Mouse (Mus musculus): ENCODE results near the gene Nacc2. TPM values are rescaled to one million over a fixed set of nuclear protein-coding genes. Genes with fewer than 3 reads are reported as not detected.

The Nacc2 gene
- total RNA-seq, 4 experiments from 2014 or later: 42.6 to 58.0 (median 46.9) TPM

DNA sequence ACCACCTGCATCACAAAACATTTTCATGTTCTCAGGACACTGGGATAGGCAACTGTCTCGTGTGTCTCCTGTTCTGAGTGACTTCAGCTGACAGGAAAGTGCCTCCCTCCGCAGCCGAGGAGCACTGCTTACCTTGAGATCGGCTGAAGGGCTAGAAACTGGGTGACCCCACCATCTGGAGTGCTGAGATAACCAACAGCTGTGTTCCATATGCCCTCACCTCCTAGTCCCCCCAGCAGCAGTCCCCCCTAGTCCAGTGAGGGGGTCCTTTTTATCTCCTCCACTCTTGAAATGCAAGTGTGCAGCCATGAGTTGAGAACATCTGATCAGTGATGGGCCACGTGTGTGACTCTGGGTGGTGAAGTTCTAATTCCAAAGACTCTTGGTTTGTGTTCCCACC, 74.2 kb downstream of the Nacc2 start:
- DNase-seq: no peak

DNA sequence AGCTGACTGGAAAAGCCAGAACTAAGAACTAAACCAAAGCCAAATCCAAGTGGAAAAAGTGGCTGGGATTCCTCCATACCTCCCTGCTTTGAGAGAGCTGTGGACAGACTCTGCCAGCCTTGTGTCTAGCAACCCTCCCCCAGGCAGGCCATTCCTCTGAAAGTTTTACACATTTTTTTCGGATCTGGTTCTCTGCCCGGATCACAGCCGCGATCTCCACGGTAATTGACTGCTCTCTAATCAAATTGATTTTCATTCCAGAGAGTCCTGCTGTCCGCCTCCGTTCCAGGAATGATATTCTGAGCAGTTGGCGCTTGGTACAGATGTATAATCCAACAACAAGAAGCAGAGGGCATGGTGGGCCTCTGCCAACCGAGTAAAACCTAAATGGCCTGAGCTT, 78.8 kb downstream of the Nacc2 start:
- no peak for DNase-seq

DNA sequence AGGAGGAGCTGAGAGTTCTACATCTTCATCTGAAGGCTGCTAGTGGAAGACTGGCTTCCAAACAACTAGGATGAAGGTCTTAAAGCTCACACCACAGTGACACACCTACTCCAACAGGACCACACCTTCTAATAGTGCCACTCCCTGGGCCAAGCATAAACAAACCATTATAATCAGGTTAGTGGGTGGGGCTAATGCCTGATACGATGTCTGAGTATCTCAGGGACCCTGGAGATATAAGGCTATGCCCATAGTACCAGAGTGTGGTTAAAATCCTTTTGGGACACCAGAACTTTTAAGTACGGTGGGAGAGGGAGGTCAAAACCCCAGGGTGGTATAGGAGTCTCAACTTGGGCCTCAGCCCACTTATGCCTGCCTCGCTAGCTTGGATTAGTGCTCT, 80.4 kb downstream of the Nacc2 start:
- DNase-seq: no peak

DNA sequence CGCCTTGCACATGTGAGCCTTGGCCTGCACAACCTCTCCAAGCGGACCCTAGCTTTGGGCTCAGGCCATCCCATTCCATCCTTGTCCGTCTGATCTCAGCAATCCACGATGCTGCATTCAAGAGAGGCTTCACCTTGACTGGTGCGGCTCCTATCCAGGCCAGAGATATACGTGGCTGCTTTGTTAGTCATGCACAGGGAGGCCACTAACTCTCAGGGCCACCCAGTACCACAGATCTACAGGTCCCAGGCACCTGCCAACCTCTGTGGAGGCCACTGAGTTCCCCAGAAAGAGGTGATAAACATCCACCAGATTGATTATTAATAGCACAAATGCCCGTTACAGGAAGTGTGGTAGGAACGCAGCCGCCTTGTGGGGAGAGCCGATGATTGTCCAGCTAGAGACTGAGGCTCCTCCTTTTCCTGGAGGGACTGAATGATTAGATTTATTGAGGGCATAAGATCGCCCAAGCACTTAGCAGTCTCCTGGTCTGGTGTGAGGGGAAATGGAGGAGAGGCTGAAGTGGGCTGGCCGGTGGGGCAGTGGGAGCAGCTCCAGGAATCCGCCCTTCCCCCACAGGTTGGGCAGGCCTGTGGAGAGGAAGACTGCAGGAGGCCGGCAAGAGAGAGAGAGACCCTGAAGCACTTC, 81.7 kb downstream of the Nacc2 start:
- no peak for DNase-seq

DNA sequence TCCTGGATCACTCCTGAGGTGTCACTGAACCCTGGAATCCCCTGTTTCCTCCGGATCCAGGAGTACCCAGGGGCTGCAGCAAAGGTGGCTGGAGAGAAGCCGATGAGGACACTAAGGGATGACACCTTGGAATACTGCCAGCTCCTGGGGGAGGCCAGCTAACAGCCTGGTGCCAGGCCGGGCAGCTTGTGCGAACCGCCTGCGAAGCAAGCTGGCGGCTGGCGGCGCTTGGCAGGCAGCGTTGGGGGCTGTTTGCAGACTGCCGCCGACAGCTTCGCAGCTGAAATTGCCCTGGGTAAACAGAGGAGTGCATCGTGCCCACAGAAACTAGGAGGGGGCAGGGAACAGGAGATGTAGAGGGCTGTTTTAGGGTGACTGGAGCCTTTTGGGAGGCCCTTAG, 83.1 kb downstream of the Nacc2 start:
- DNase-seq: no peak

DNA sequence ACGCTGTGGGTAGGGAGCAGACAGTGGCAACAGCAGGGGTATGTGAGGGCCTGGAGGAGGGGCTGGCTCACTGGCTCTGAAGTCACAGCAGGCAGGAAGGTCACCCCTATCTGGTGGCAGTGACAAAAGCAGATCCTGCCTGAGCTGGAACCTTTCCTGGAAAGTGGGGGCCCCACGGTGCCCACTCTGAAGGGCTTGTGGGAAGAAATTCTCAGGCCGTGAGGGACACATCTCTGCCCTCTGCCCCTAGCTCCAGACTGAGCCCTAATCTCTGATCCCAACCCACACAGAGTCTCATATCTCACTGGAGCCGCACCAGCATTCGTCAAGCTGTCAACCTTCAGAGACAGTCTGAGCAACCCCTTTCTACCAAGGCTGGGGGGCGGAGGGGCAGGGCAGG, 85.6 kb downstream of the Nacc2 start:
- DNase-seq: no peak

DNA sequence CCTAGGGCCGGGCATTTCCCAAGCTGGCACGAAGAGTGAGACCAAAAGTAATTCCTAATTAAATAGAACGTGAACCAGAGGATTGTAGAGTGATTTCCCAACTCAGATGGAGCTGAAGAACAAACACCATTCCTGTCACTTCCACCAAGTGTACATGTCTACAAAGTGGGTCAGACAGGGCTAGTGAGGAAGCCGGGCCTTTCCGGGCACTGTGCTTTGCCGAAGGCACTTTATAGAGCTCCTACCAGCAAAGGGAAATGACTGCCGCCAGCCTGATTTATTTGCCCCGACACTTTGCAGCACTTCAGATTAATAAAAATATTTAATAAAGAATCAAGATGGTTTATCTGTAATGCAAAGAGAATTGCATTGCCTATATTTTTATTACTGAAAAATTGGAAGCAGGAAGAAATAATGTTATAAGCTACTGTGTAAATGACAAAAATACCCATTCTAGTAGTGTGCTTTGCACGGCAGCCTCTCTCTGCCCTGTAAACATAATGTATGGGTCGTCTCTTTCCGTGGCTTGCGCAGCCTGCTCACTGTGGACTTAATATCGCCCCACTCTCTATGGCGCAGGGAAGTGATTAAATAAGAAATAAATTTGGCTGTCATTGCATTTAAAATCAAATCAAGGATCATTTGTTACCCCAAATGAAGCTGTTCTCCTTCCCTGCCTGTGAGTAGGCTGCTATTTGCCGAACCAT, 88.5 kb downstream of the Nacc2 start:
- no peak for DNase-seq

DNA sequence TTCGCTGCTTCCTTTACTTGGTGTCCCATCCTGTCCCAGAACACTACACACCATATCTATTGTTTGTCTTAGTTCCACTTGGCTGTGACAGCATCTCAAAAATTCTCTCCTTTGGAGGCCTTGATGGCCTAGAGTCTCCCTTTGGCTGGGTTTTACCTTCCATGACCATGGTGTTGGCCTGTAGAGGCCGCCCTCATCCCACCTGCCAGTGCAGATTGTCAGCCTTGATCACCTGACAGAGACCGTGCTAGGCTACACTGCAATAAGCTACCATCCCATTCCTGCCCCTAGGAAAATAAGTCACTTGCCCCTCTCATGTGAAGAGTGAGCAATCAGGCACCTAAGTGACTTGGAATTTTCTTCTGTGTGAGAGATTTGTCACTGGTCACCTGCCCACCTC, 92.7 kb downstream of the Nacc2 start:
- no peak for DNase-seq

DNA sequence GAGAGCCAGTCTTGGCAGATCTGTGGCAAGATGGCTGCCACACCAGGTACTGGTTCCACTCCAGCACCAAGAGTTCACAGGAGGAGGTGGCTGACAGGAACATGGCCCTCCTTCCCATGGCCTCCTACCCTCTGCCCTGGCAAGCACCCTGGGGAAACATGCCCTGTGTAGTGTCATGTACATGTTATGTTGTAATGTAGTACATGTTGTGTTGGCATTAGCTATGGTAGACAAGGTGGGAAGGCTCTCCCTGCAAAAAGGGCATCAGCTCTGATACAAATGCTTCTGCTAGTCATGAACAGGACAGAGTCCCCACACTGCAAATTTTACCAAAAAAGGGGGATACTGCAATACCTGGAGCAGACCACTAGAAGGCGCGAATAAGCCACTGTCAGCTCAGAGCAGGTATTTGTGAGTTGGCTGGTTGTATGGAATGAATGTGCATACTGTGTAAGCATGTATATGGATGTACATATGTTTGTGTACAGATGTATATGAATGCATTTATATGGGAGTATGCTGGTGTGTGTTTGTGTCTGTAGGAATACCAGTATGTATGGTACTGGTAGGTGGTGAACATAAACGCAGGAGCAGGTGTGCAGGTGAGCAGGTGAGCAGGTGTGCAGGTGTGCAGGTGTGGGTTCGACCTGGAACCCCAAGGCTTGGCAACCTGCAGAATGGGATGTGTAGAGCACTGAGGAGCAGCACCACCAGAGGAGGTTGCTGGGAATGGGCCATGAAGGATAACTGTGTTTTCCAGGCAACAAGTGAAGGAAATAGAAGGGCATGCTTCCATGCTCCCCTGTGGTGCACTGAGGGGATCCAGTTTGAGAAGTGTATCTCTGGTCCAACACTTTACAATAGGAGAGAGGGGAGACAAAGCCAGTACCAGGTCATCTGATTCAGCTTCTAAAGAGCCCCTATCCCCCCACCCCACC, 98.6 kb downstream of the Nacc2 start:
- DNase-seq: no peak

DNA sequence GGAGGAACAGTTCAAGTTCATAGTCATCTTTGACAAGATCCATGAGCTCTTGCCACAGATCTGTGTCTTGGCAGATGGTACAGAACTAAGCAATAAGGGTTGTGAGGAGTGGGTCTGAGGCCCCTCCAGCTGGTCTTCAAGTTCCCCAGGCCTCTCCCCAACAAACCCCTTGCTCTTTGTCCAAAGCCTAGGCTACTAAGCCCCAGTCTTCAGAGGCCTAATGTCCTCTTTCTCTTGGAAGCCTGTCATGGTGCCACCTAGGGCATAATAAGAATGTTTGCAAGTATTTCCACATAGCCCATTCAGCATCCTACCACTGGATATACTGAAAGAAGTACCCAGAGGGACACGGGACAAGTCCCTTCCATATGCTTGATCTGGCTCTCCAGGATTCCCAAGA, 100.4 kb downstream of the Nacc2 start:
- DNase-seq: no peak

DNA sequence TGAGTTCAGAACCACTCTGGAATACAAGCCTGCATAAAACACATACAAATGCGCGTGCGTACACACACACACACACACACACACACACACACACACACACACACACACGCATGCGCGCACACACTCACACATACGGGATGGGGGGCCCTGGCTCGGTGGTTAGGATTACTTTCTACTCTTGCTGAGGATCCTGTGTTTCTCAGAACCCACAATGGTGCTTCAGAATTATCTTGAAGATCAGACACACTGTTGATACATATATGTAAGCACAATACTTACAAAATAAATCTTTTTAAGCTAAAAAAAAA, 100.8 kb downstream of the Nacc2 start:
- no peak for DNase-seq

DNA sequence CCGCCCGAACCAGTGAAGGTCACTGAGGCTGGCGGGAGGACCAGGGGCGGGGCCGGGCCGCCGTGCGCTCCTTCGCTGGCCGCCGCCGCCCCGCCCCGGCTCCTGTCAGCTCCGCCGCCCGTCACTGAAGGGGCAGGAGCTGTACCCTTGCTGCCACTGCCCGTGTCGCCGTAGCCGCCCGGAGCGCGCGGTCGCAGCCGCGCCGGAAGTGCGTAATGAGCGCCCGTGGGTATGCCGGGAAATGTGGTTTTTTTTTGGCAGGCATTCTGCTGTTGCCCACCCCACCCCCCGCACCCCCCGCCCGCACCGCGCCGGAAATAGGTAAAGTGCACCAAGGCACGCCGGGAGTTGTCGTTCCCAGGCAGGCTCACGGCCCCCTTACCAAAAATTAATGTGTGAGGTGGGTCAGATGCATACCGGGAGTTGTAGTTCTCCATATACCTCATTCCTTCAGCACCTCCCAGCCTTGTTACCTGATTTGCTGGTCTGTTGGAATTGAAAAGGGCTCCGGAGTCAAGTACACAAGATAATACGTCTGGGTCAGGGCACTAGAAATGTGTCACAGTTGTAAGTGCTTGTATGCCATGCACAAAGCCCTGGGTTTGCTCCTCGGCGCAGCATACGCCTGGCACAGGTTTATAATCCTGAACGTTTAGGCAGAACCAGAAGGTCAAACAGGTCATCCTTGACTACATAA, 101.3 kb downstream of the Nacc2 start, which contains the start of gene Ubac1:
Ubac1 (minus strand) TSS at position 187 of the 697 bp plus-strand sequence.
- DNase-seq: peak; percentile 92

DNA sequence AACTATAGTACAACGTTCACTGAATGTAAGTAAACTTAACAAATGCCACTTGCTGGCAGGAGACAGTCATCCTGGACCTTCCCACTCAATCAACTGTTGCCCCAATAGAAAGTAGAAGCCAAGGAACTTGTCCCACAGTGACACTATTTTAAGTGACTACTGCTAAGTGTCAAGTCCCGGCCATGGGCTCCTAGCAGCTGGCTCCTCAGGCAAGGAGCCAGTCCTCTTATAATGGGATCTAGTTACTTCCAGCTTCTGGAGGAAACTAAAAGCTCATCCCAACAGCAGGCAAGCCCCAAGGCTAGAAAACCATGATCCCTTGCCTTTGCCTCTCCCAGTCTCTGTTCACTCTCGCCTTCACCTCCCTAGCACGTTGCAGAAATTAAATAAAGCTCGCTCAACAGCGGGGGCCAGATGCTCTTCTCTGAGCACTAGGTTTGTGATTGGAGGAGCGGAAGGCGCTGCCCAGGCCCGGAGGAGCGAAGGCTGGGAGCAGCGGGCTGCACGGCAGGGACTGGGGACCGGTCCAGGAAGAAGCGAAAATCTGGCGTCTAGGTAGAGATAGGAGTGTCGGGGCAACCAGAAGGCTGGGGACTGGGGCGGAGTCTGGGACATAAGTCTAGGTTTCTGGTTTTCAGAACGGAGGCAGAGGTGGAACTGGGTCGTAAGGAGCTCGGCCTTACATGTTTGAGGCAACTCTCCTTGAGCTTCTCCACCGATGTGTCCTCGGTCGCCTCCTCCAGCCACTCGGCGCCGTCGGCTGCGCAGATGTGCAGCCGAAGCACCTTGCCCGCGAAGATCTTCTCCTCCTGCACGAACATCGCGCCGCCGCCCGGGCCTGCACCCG, 102.1 kb downstream of the Nacc2 start:
- peak; percentile 47 for DNase-seq

DNA sequence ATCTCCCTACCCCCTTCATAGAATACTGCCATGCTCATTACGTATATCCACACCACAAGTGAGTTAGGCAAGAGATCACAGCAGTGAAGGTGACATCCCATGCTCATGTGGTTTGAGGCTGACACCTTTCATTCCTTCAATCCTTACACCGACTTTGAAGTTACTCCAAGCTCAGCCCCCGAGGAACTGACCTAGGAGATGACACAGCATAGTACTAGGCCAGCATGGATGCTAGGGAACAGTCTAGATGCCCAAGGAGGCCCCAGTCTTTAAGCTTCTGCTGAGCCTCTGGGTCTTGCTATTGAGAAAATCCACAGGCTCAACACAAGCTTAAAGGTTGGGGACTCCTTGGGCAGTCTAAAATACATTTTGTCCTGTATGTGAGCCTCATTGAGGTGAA, 103.1 kb downstream of the Nacc2 start:
- no peak for DNase-seq

DNA sequence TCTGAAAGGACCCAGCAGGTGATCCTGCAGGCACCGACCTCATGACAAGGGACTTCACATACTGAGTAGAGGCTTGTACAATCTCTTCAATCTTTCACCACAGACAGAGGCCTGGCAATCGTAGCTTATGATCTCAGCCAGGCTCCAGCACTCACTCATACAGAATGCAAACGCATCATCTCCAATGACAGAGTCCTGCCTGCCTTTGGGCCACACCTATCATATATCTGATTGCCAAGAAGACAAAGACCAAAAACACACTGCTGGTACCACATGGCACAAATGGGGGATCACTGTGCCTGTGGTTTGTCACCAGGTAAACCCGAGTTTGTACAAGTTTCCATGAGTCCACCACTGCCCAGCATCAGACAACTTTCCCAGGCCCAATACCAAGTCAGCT, 105.7 kb downstream of the Nacc2 start:
- DNase-seq: no peak

DNA sequence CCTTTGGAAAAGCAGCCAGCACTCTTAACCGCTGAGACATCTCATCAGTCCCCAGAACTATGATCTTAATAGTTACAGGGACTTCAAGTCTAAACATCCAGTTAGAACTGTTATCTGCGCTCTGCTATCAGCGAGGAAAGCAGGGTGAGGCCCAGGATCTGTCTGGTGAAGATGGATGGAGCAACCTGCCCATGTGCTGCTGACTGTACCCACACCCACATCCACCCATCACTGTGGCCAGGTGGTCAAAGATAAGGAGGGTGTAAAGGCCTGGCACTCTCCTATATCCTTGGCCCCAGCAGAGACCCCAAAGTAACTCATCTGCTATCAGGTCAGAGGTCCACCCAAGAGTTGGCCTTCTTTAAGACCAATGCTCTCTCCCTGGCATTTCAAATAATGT, 109.3 kb downstream of the Nacc2 start:
- DNase-seq: no peak

DNA sequence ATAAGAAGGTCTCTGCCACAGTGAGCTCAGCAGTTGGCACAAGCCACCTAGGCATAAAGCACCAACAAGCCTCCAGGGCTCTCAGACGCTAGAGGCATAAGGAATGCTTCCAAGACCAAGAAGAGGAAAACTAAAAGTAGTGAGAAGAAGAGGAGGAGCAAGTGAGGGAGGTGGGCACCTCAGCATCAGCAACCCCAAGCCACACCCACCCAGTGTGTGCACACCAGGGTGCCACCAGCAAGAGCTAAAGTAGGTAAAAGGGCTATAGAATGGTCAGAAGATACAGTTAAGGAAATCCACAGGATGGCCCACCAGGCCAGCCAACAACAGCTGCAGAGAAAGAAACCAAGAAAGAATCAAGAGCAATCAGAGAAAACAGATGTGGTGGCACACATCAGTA, 111.6 kb downstream of the Nacc2 start:
- DNase-seq: no peak
